Mouse (Mus musculus): Measurements from ENCODE around the gene Adamts18. TPM values are rescaled to one million over a fixed set of nuclear protein-coding genes. Genes with fewer than 3 reads are reported as not detected.

Adamts18 gene
- total RNA-seq (2021), result not detected
- long read RNA-seq, experiment 1, result 0 reads
- long read RNA-seq, experiment 2, result 0 reads

- DNase-seq (ENCODE audit: low spot score in 2 of 2), result no peak
Observed at GRCm38 (mm10) chr8:113848653-113849135, at the start of gene Adamts18. Adamts18 (minus strand) TSS chr8:113848738.

GRCm38 (mm10) chr8:113896446-113896845 is 47.9 kb upstream of the Adamts18 start:
- no peak for DNase-seq (ENCODE audit: low spot score in 2 of 2)

- DNase-seq (ENCODE audit: low spot score in 2 of 2), result no peak
Observed at GRCm38 (mm10) chr8:113891376-113891775, 42.8 kb upstream of the Adamts18 start.

GRCm38 (mm10) chr8:113886509-113886908 is 38.0 kb upstream of the Adamts18 start:
- DNase-seq (ENCODE audit: low spot score in 2 of 2), result no peak

GRCm38 (mm10) chr8:113885101-113885500 is 36.6 kb upstream of the Adamts18 start:
- DNase-seq (ENCODE audit: low spot score in 2 of 2), result no peak

- no peak for DNase-seq (ENCODE audit: low spot score in 2 of 2)
Observed at GRCm38 (mm10) chr8:113883994-113884393, 35.5 kb upstream of the Adamts18 start.

- DNase-seq (ENCODE audit: low spot score in 2 of 2), result no peak
Observed at GRCm38 (mm10) chr8:113882558-113882957, 34.0 kb upstream of the Adamts18 start.

- DNase-seq (ENCODE audit: low spot score in 2 of 2), result no peak
Observed at GRCm38 (mm10) chr8:113878411-113879006, 30.0 kb upstream of the Adamts18 start.

- no peak for DNase-seq (ENCODE audit: low spot score in 2 of 2)
Observed at GRCm38 (mm10) chr8:113873446-113874120, 25.0 kb upstream of the Adamts18 start.

GRCm38 (mm10) chr8:113872436-113872835 is 23.9 kb upstream of the Adamts18 start:
- DNase-seq (ENCODE audit: low spot score in 2 of 2), result no peak

GRCm38 (mm10) chr8:113866530-113866929 is 18.0 kb upstream of the Adamts18 start:
- DNase-seq (ENCODE audit: low spot score in 2 of 2), result no peak

- DNase-seq (ENCODE audit: low spot score in 2 of 2), result no peak
Observed at GRCm38 (mm10) chr8:113865326-113866093, 17.0 kb upstream of the Adamts18 start.

- DNase-seq (ENCODE audit: low spot score in 2 of 2), result no peak
Observed at GRCm38 (mm10) chr8:113859890-113860683, 11.5 kb upstream of the Adamts18 start.

GRCm38 (mm10) chr8:113858801-113859200 is 10.3 kb upstream of the Adamts18 start:
- DNase-seq (ENCODE audit: low spot score in 2 of 2), result no peak

GRCm38 (mm10) chr8:113854622-113855293 is 6.2 kb upstream of the Adamts18 start:
- no peak for DNase-seq (ENCODE audit: low spot score in 2 of 2)

GRCm38 (mm10) chr8:113853714-113854113 is 5.2 kb upstream of the Adamts18 start:
- DNase-seq (ENCODE audit: low spot score in 2 of 2), result no peak

- DNase-seq (ENCODE audit: low spot score in 2 of 2), result no peak
Observed at GRCm38 (mm10) chr8:113851655-113852054, 3.1 kb upstream of the Adamts18 start.

- DNase-seq (ENCODE audit: low spot score in 2 of 2), result no peak
Observed at GRCm38 (mm10) chr8:113848081-113848652, 371 bp downstream of the Adamts18 start.

GRCm38 (mm10) chr8:113847606-113848080 is 895 bp downstream of the Adamts18 start:
- DNase-seq (ENCODE audit: low spot score in 2 of 2), result no peak

GRCm38 (mm10) chr8:113846669-113847068 is 1.9 kb downstream of the Adamts18 start:
- no peak for DNase-seq (ENCODE audit: low spot score in 2 of 2)

All from adrenal gland, adult 18-20 months (tissue).